Mouse (Mus musculus): ENCODE data around the gene Fsd2. TPM values are rescaled to one million over a fixed set of nuclear protein-coding genes. Genes with fewer than 3 reads are reported as not detected.

Gene Fsd2
- polyA plus RNA-seq, 1 experiment, result 0.26 TPM

- H3K27me3 ChIP-seq (ENCODE audit: control insufficient read depth, insufficient read depth, low read length), result no peaks in the 10 kb centered on the region
- no peak overlapping the region for H3K27ac ChIP-seq (ENCODE audit: insufficient read depth, low read length)
- no peak for DNase-seq
- 45% methylated on average over 7 of the region's 7 CpGs for WGBS
- H3K4me1 ChIP-seq (ENCODE audit: control insufficient read depth, insufficient read depth, low read length), result no peaks in the 10 kb centered on the region
- no peak for TF ChIP-seq POLR2A (IDR thresholded peaks at IDR 0.05; ENCODE audit: borderline replicate concordance, insufficient read depth, low read length)
- no peak for TF ChIP-seq CTCF (IDR thresholded peaks at IDR 0.05; ENCODE audit: borderline replicate concordance, insufficient read depth, low read depth, low read length)
- no peak overlapping the region for H3K4me3 ChIP-seq (replicated peaks; ENCODE audit: insufficient read depth, low read depth, low read length)
Observed at GRCm38 (mm10) chr7:81557252-81557984, 9.3 kb downstream of the Fsd2 start.

GRCm38 (mm10) chr7:81556839-81557238 lies 9.9 kb downstream of the Fsd2 start:
- TF ChIP-seq CTCF (IDR thresholded peaks at IDR 0.05; ENCODE audit: borderline replicate concordance, insufficient read depth, low read depth, low read length), result no peak
- TF ChIP-seq POLR2A (IDR thresholded peaks at IDR 0.05; ENCODE audit: borderline replicate concordance, insufficient read depth, low read length), result no peak
- Histone ChIP-seq H3K4me1 (ENCODE audit: control insufficient read depth, insufficient read depth, low read length) (no peaks in the 10 kb centered on the region), H3K4me3 (replicated peaks; ENCODE audit: insufficient read depth, low read depth, low read length) (no peak overlapping the region), H3K27me3 (ENCODE audit: control insufficient read depth, insufficient read depth, low read length) (no peaks in the 10 kb centered on the region), H3K27ac (ENCODE audit: insufficient read depth, low read length) (no peak overlapping the region)
- DNase-seq, result no peak
- 92% methylated on average over 4 of the region's 4 CpGs for WGBS

DNA sequence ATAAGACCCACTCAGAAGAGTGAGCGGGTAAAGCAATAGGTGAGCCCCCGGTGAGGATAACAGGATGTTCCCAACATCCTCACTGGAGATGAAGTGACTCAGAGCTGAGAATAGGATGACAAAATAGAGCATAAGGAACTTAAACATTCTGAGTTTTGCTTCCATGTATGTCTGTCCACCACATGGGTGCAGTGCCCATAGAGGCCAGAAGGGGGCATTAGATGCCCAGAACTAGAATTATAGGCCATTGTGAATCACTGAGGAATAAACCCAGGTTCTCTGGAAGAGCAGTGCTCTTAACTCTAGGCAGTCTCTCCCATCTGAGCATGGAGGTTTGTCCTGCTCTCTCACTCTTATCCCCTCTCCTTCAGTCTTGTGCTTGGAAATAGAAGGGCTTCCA lies 12.4 kb downstream of the Fsd2 start:
- no peak overlapping the region for H3K27ac ChIP-seq (ENCODE audit: insufficient read depth, low read length)
- 89% methylated on average over 2 of the region's 2 CpGs for WGBS
- no peak for DNase-seq
- H3K4me1 ChIP-seq (ENCODE audit: control insufficient read depth, insufficient read depth, low read length), result no peaks in the 10 kb centered on the region
- no peaks in the 10 kb centered on the region for H3K27me3 ChIP-seq (ENCODE audit: control insufficient read depth, insufficient read depth, low read length)
- TF ChIP-seq POLR2A (IDR thresholded peaks at IDR 0.05; ENCODE audit: borderline replicate concordance, insufficient read depth, low read length) (no peak), CTCF (IDR thresholded peaks at IDR 0.05; ENCODE audit: borderline replicate concordance, insufficient read depth, low read depth, low read length) (peak; percentile 31; the same call in 1 of the 2 replicates)
- H3K4me3 ChIP-seq (replicated peaks; ENCODE audit: insufficient read depth, low read depth, low read length), result no peak overlapping the region

GRCm38 (mm10) chr7:81553589-81553988 lies 13.2 kb downstream of the Fsd2 start:
- TF ChIP-seq POLR2A (IDR thresholded peaks at IDR 0.05; ENCODE audit: borderline replicate concordance, insufficient read depth, low read length) (no peak), CTCF (IDR thresholded peaks at IDR 0.05; ENCODE audit: borderline replicate concordance, insufficient read depth, low read depth, low read length) (no peak)
- H3K4me1 ChIP-seq (ENCODE audit: control insufficient read depth, insufficient read depth, low read length), result no peaks in the 10 kb centered on the region
- 51% methylated on average over 4 of the region's 4 CpGs for WGBS
- no peak overlapping the region for H3K4me3 ChIP-seq (replicated peaks; ENCODE audit: insufficient read depth, low read depth, low read length)
- no peak for DNase-seq
- H3K27me3 ChIP-seq (ENCODE audit: control insufficient read depth, insufficient read depth, low read length), result no peaks in the 10 kb centered on the region
- no peak overlapping the region for H3K27ac ChIP-seq (ENCODE audit: insufficient read depth, low read length)

- Histone ChIP-seq H3K4me3 (replicated peaks; ENCODE audit: insufficient read depth, low read depth, low read length) (no peak overlapping the region), H3K27ac (ENCODE audit: insufficient read depth, low read length) (no peak overlapping the region), H3K4me1 (ENCODE audit: control insufficient read depth, insufficient read depth, low read length) (no peaks in the 10 kb centered on the region), H3K27me3 (ENCODE audit: control insufficient read depth, insufficient read depth, low read length) (no peaks in the 10 kb centered on the region)
- 77% methylated on average over 11 of the region's 11 CpGs for WGBS
- no peak for DNase-seq
- TF ChIP-seq POLR2A (IDR thresholded peaks at IDR 0.05; ENCODE audit: borderline replicate concordance, insufficient read depth, low read length), result no peak
- TF ChIP-seq CTCF (IDR thresholded peaks at IDR 0.05; ENCODE audit: borderline replicate concordance, insufficient read depth, low read depth, low read length), result no peak
Observed at GRCm38 (mm10) chr7:81548864-81549263, 17.9 kb downstream of the Fsd2 start.

DNA sequence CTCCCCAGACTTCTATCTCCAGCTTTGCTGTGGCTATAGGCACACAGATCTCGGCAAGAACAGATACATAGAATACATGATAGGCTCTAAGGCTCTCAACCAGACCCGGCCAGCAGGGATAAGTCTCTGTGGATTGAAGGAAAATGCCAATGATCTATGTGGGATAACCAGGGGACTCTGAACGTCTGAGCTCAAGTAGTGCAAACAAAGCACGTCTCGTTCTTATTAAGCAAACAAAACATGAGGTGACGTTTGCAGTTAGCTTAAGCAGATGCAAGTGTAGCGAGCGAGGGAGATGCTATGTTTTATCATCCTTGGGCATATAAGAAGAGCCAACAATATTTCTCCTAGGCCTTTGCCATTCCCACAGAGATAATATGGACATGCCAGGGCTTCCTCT lies 23.8 kb downstream of the Fsd2 start:
- no peak for DNase-seq
- Histone ChIP-seq H3K27ac (ENCODE audit: insufficient read depth, low read length) (no peak overlapping the region), H3K27me3 (ENCODE audit: control insufficient read depth, insufficient read depth, low read length) (no peaks in the 10 kb centered on the region), H3K4me1 (ENCODE audit: control insufficient read depth, insufficient read depth, low read length) (no peaks in the 10 kb centered on the region), H3K4me3 (replicated peaks; ENCODE audit: insufficient read depth, low read depth, low read length) (no peak overlapping the region)
- 72% methylated on average over 8 of the region's 8 CpGs for WGBS
- TF ChIP-seq CTCF (IDR thresholded peaks at IDR 0.05; ENCODE audit: borderline replicate concordance, insufficient read depth, low read depth, low read length), result no peak
- TF ChIP-seq POLR2A (IDR thresholded peaks at IDR 0.05; ENCODE audit: borderline replicate concordance, insufficient read depth, low read length), result no peak

GRCm38 (mm10) chr7:81541924-81542524 lies 24.7 kb downstream of the Fsd2 start:
- Histone ChIP-seq H3K27me3 (ENCODE audit: control insufficient read depth, insufficient read depth, low read length) (no peaks in the 10 kb centered on the region), H3K27ac (ENCODE audit: insufficient read depth, low read length) (no peak overlapping the region), H3K4me3 (replicated peaks; ENCODE audit: insufficient read depth, low read depth, low read length) (no peak overlapping the region), H3K4me1 (ENCODE audit: control insufficient read depth, insufficient read depth, low read length) (no peaks in the 10 kb centered on the region)
- 26% methylated on average over 7 of the region's 7 CpGs for whole genome bisulfite sequencing
- peak; percentile 30 to 49 for DNase-seq
- TF ChIP-seq CTCF (IDR thresholded peaks at IDR 0.05; ENCODE audit: borderline replicate concordance, insufficient read depth, low read depth, low read length) (no peak), POLR2A (IDR thresholded peaks at IDR 0.05; ENCODE audit: borderline replicate concordance, insufficient read depth, low read length) (no peak)

GRCm38 (mm10) chr7:81540999-81541398 lies 25.7 kb downstream of the Fsd2 start:
- no peaks in the 10 kb centered on the region for H3K27me3 ChIP-seq (ENCODE audit: control insufficient read depth, insufficient read depth, low read length)
- 14% methylated on average over 1 of the region's 1 CpGs for WGBS
- H3K4me1 ChIP-seq (ENCODE audit: control insufficient read depth, insufficient read depth, low read length), result no peaks in the 10 kb centered on the region
- H3K27ac ChIP-seq (ENCODE audit: insufficient read depth, low read length), result no peak overlapping the region
- DNase-seq, result peak in 1 of 2 experiments; percentile 19
- no peak overlapping the region for H3K4me3 ChIP-seq (replicated peaks; ENCODE audit: insufficient read depth, low read depth, low read length)
- TF ChIP-seq CTCF (IDR thresholded peaks at IDR 0.05; ENCODE audit: borderline replicate concordance, insufficient read depth, low read depth, low read length), result no peak
- no peak for TF ChIP-seq POLR2A (IDR thresholded peaks at IDR 0.05; ENCODE audit: borderline replicate concordance, insufficient read depth, low read length)

Measured in cerebellum, adult 2 months (tissue).